Mouse (Mus musculus): ENCODE measurements around the gene Sgcb. TPM values are rescaled to one million over a fixed set of nuclear protein-coding genes. Genes with fewer than 3 reads are reported as not detected.
"Not testable (repeated sequence)": the region's sequence is repeated elsewhere in the genome, so short reads cannot be mapped to it uniquely, and the experiment has no call there.

Sgcb gene
- polyA plus RNA-seq, 1 experiment from 2014 or later = 32.1 TPM

GRCm38 (mm10) chr5:73599991-73600390, 47.6 kb downstream of the Sgcb start:
- Histone ChIP-seq H3K9ac (ENCODE audit: low read length) (no peak overlapping the region), H3K4me1 (ENCODE audit: control insufficient read depth, insufficient read depth, low read length) (no peaks in the 10 kb centered on the region)
- WGBS = 74% methylated on average over 2 of the region's 2 CpGs

GRCm38 (mm10) chr5:73598943-73599695, 48.5 kb downstream of the Sgcb start:
- no peak for ATAC-seq (ENCODE audit: insufficient read depth, low FRiP score)
- WGBS = 76% methylated on average over 5 of the region's 5 CpGs
- H3K4me3 ChIP-seq (replicated peaks; ENCODE audit: low read length) = no peak overlapping the region

More at GRCm38 (mm10) chr5:73599991-73600390, 47.6 kb downstream of the Sgcb start:
- H3K4me2 ChIP-seq (ENCODE audit: low read depth, low read length) = no peak overlapping the region
- no peaks in the 10 kb centered on the region for H3K36me3 ChIP-seq (ENCODE audit: control insufficient read depth, insufficient read depth, low read length)
- no peaks in the 10 kb centered on the region for H3K27me3 ChIP-seq (ENCODE audit: control insufficient read depth, insufficient read depth, low read length)
- H3K27ac ChIP-seq (ENCODE audit: low read length) = no peak overlapping the region
- no peaks in the 10 kb centered on the region for H3K9me3 ChIP-seq (replicated peaks; ENCODE audit: control insufficient read depth, low read length)
- H3K4me3 ChIP-seq (replicated peaks; ENCODE audit: low read length) = no peak overlapping the region
- no peak for ATAC-seq (ENCODE audit: insufficient read depth, low FRiP score)

GRCm38 (mm10) chr5:73587119-73587518, 60.5 kb downstream of the Sgcb start:
- Histone ChIP-seq H3K9ac (ENCODE audit: low read length) (no peak overlapping the region), H3K36me3 (ENCODE audit: control insufficient read depth, insufficient read depth, low read length) (no peaks in the 10 kb centered on the region), H3K27ac (ENCODE audit: low read length) (no peak overlapping the region), H3K4me2 (ENCODE audit: low read depth, low read length) (no peak overlapping the region), H3K4me3 (replicated peaks; ENCODE audit: low read length) (no peak overlapping the region), H3K27me3 (ENCODE audit: control insufficient read depth, insufficient read depth, low read length) (no peaks in the 10 kb centered on the region), H3K9me3 (replicated peaks; ENCODE audit: control insufficient read depth, low read length) (no peaks in the 10 kb centered on the region), H3K4me1 (ENCODE audit: control insufficient read depth, insufficient read depth, low read length) (peaks cover 3% of the 10 kb centered on the region; the same call in 1 of the 2 replicates)
- WGBS = 56% methylated on average over 3 of the region's 3 CpGs
- no peak for ATAC-seq (ENCODE audit: insufficient read depth, low FRiP score)

More at GRCm38 (mm10) chr5:73598943-73599695, 48.5 kb downstream of the Sgcb start:
- Histone ChIP-seq H3K9ac (ENCODE audit: low read length) (no peak overlapping the region), H3K4me1 (ENCODE audit: control insufficient read depth, insufficient read depth, low read length) (no peaks in the 10 kb centered on the region), H3K4me2 (ENCODE audit: low read depth, low read length) (no peak overlapping the region), H3K36me3 (ENCODE audit: control insufficient read depth, insufficient read depth, low read length) (no peaks in the 10 kb centered on the region), H3K27me3 (ENCODE audit: control insufficient read depth, insufficient read depth, low read length) (no peaks in the 10 kb centered on the region), H3K27ac (ENCODE audit: low read length) (no peak overlapping the region), H3K9me3 (replicated peaks; ENCODE audit: control insufficient read depth, low read length) (no peaks in the 10 kb centered on the region)

GRCm38 (mm10) chr5:73586597-73586996, 61.0 kb downstream of the Sgcb start:
- no peaks in the 10 kb centered on the region for H3K9me3 ChIP-seq (replicated peaks; ENCODE audit: control insufficient read depth, low read length)
- H3K4me3 ChIP-seq (replicated peaks; ENCODE audit: low read length) = no peak overlapping the region
- no peak overlapping the region for H3K4me2 ChIP-seq (ENCODE audit: low read depth, low read length)
- no peak for ATAC-seq (ENCODE audit: insufficient read depth, low FRiP score)
- H3K27me3 ChIP-seq (ENCODE audit: control insufficient read depth, insufficient read depth, low read length) = no peaks in the 10 kb centered on the region
- no peaks in the 10 kb centered on the region for H3K36me3 ChIP-seq (ENCODE audit: control insufficient read depth, insufficient read depth, low read length)
- peaks cover 3% of the 10 kb centered on the region; the same call in 1 of the 2 replicates for H3K4me1 ChIP-seq (ENCODE audit: control insufficient read depth, insufficient read depth, low read length)
- WGBS = 53% methylated on average over 4 of the region's 4 CpGs
- no peak overlapping the region for H3K27ac ChIP-seq (ENCODE audit: low read length)
- H3K9ac ChIP-seq (ENCODE audit: low read length) = no peak overlapping the region

- no peaks in the 10 kb centered on the region for H3K9me3 ChIP-seq (replicated peaks; ENCODE audit: control insufficient read depth, low read length)
- no peak for ATAC-seq (ENCODE audit: insufficient read depth, low FRiP score)
- no peak overlapping the region for H3K27ac ChIP-seq (ENCODE audit: low read length)
- no peak overlapping the region for H3K4me2 ChIP-seq (ENCODE audit: low read depth, low read length)
- H3K4me3 ChIP-seq (replicated peaks; ENCODE audit: low read length) = no peak overlapping the region
- WGBS = 38% methylated on average over 7 of the region's 7 CpGs
- H3K27me3 ChIP-seq (ENCODE audit: control insufficient read depth, insufficient read depth, low read length) = no peaks in the 10 kb centered on the region
- no peaks in the 10 kb centered on the region for H3K36me3 ChIP-seq (ENCODE audit: control insufficient read depth, insufficient read depth, low read length)
- H3K4me1 ChIP-seq (ENCODE audit: control insufficient read depth, insufficient read depth, low read length) = peaks cover 3% of the 10 kb centered on the region; the same call in 1 of the 2 replicates
- H3K9ac ChIP-seq (ENCODE audit: low read length) = no peak overlapping the region
These were observed 62.1 kb downstream of the Sgcb start for GRCm38 (mm10) chr5:73585212-73586115.

- H3K4me2 ChIP-seq (ENCODE audit: low read depth, low read length); H3K4me1 ChIP-seq (ENCODE audit: control insufficient read depth, insufficient read depth, low read length); H3K27me3 ChIP-seq (ENCODE audit: control insufficient read depth, insufficient read depth, low read length); H3K9ac ChIP-seq (ENCODE audit: low read length); H3K9me3 ChIP-seq (replicated peaks; ENCODE audit: control insufficient read depth, low read length); H3K4me3 ChIP-seq (replicated peaks; ENCODE audit: low read length); ATAC-seq (ENCODE audit: insufficient read depth, low FRiP score); H3K36me3 ChIP-seq (ENCODE audit: control insufficient read depth, insufficient read depth, low read length); H3K27ac ChIP-seq (ENCODE audit: low read length): not testable (repeated sequence)
- 75% methylated on average over 6 of the region's 6 CpGs for WGBS
These were observed 63.6 kb downstream of the Sgcb start for GRCm38 (mm10) chr5:73584011-73584410.

Other genes with a start within 250 kb of the Sgcb start
- gene Cwh43, start 241.7 kb downstream of the Sgcb start, polyA plus RNA-seq (2015; fragmentation: Nextera tagmentation; extraction: Ambion mirVana) = 5.4 and 5.6 TPM in 2 replicates
- 19.3 and 20.7 TPM in 2 replicates for gene Dcun1d4, start 166.8 kb downstream of the Sgcb start, polyA plus RNA-seq (2015; fragmentation: Nextera tagmentation; extraction: Ambion mirVana)
- 1.8 and 2.6 TPM in 2 replicates for gene Lrrc66, start 15.3 kb downstream of the Sgcb start, polyA plus RNA-seq (2015; fragmentation: Nextera tagmentation; extraction: Ambion mirVana)
- 0.35 and 0.44 TPM in 2 replicates for gene Spata18, start 3.6 kb upstream of the Sgcb start, polyA plus RNA-seq (2015; fragmentation: Nextera tagmentation; extraction: Ambion mirVana)